Mouse (Mus musculus): Measurements from ENCODE around the gene Znrd1. TPM values are rescaled to one million over a fixed set of nuclear protein-coding genes. Genes with fewer than 3 reads are reported as not detected.
A peak's percentile ranks its signal among the peaks of the same experiment; 100 is the strongest.

Gene Znrd1
- polyA plus RNA-seq, 1 experiment from 2014 or later = 19.3 TPM

- H3K27ac ChIP-seq (ENCODE audit: low read depth) = no peak within 1 kb of the TSS
- WGBS (ENCODE audit: insufficient replicate concordance) = 31% methylated on average over 5 of the region's 5 CpGs
- no peak for ATAC-seq
- H3K4me2 ChIP-seq (ENCODE audit: low read depth, low read length) = no peak within 1 kb of the TSS
- H3K36me3 ChIP-seq (replicated peaks; ENCODE audit: insufficient read depth, low read length) = no peaks in the 10 kb centered on the region
- H3K27me3 ChIP-seq (ENCODE audit: insufficient read depth, low read length) = peaks cover 31% of the 10 kb centered on the region
- H3K9me3 ChIP-seq (ENCODE audit: low read length) = no peaks in the 10 kb centered on the region
- no peak for DNase-seq
- H3K4me3 ChIP-seq (ENCODE audit: low read depth, low read length) = no peak within 1 kb of the TSS
- TF ChIP-seq CTCF (IDR thresholded peaks at IDR 0.05; ENCODE audit: low read depth) (no peak), EP300 (IDR thresholded peaks at IDR 0.05; ENCODE audit: low read depth) (no peak)
- no peaks in the 10 kb centered on the region for H3K4me1 ChIP-seq (ENCODE audit: insufficient read depth)
- H3K9ac ChIP-seq (replicated peaks) = no peak within 1 kb of the TSS
Observed at GRCm38 (mm10) chr17:36989437-36989836, 31.1 kb upstream of the Znrd1 start, which contains the start of gene H2-M5. H2-M5 (minus strand) TSS chr17:36989537.

DNA sequence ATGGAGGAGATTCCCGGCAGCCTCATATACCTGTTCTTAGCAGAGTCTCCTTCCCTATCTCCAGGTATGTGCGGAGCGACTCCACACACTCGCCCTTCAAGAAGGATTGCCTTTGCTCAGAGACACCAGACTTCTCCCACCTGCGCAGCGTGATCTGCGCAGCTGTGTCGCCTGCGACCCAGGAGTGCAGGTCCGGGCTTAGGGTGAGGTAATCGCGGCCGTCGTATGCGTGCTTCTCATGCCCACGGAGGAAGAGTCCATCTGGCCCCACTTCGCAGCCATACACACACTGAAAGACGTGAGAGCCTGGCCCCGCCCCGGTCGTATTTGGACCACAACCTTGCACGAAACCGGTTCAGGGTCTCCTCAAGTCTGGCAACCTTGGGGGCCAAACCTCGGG lies 30.1 kb upstream of the Znrd1 start:
- TF ChIP-seq CTCF (IDR thresholded peaks at IDR 0.05; ENCODE audit: low read depth) = no peak
- TF ChIP-seq EP300 (IDR thresholded peaks at IDR 0.05; ENCODE audit: low read depth) = no peak
- 6% methylated on average over 24 of the region's 24 CpGs for WGBS (ENCODE audit: insufficient replicate concordance)
- no peaks in the 10 kb centered on the region for H3K36me3 ChIP-seq (replicated peaks; ENCODE audit: insufficient read depth, low read length)
- DNase-seq = no peak
- no peak; the same call in 1 of the 2 replicates for ATAC-seq
- H3K27ac ChIP-seq (ENCODE audit: low read depth) = no peak overlapping the region
- H3K9ac ChIP-seq (replicated peaks) = no peak overlapping the region
- H3K4me3 ChIP-seq (ENCODE audit: low read depth, low read length) = no peak overlapping the region
- H3K4me2 ChIP-seq (ENCODE audit: low read depth, low read length) = no peak overlapping the region
- no peaks in the 10 kb centered on the region for H3K9me3 ChIP-seq (ENCODE audit: low read length)
- no peaks in the 10 kb centered on the region for H3K4me1 ChIP-seq (ENCODE audit: insufficient read depth)
- H3K27me3 ChIP-seq (ENCODE audit: insufficient read depth, low read length) = peaks cover 31% of the 10 kb centered on the region

DNA sequence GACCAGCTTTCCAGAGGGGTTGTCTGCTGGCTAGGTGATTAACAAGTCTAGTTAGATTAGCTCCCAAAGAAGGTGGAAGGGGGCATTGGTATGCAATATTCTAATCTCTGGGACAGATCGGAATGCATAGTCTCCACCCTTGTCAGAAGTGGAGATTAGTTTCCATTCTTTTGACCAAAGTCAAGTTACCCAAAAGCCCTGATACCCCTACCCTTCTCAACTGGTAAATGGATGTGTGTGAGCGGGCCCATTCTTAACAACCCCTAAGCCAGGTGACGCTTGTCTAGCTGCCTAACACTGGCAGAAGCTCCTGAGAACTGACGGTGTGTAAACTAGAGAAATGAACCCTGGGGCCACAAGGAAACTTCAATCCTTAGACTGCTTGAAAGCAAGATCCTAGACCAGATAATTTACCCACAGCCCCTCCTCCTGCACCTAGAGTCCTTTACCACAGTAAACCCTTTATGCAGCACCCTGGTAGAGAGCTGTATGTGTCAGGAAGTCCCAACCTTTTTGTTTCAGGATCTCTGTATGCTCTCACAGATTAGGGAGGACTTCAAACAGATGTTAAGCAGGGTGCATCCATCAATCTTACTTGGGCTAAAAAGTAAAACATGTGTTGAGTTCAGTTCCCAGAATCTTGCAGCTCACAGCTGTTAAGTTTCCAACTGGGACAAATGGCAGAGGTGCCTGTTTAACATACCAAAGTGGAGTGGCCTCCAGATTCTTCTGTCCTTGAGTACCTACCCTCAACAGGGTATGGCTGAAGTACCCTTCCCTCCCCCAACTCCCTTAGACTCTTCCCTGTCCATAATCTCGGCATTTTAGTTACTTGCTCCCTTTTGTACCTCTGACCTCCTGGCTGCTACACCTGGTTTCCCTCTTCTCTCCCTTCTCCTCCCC lies 24.1 kb upstream of the Znrd1 start:
- 48% methylated on average over 5 of the region's 5 CpGs for WGBS (ENCODE audit: insufficient replicate concordance)
- no peak for ATAC-seq
- H3K4me2 ChIP-seq (ENCODE audit: low read depth, low read length) = no peak overlapping the region

DNA sequence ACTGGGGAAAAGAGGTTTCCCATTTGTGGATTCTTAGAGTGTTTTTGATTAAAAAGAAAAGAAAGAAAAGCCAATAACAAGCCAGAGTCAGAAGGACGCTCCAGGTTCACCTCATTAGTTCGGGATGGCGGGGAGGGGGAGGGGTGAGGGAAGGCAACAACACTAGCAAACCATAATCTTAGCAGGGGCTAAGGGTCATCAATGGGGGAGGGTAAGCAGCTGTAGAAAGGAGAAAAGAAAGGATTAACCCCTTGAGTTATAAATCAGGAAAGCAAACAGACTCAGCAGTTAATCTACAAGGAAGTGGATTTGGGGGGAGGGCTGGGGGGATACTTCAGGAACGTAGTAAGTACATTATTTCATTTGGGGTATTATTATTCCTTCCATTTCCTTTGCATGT lies 23.5 kb upstream of the Znrd1 start:
- Histone ChIP-seq H3K27ac (ENCODE audit: low read depth) (no peak overlapping the region), H3K36me3 (replicated peaks; ENCODE audit: insufficient read depth, low read length) (no peaks in the 10 kb centered on the region), H3K4me1 (ENCODE audit: insufficient read depth) (no peaks in the 10 kb centered on the region), H3K4me2 (ENCODE audit: low read depth, low read length) (peak overlapping the region; percentile 54), H3K9ac (replicated peaks) (no peak overlapping the region), H3K4me3 (ENCODE audit: low read depth, low read length) (peak overlapping the region; percentile 7; the same call in 1 of the 2 replicates), H3K27me3 (ENCODE audit: insufficient read depth, low read length) (peaks cover 5% of the 10 kb centered on the region; the same call in 1 of the 2 replicates), H3K9me3 (ENCODE audit: low read length) (no peaks in the 10 kb centered on the region)
- WGBS (ENCODE audit: insufficient replicate concordance) = 21% methylated on average over 4 of the region's 4 CpGs
- no peak for DNase-seq
- no peak for ATAC-seq
- TF ChIP-seq CTCF (IDR thresholded peaks at IDR 0.05; ENCODE audit: low read depth) (no peak), EP300 (IDR thresholded peaks at IDR 0.05; ENCODE audit: low read depth) (no peak)

More for the DNA sequence above, 24.1 kb upstream of the Znrd1 start:
- no peaks in the 10 kb centered on the region for H3K36me3 ChIP-seq (replicated peaks; ENCODE audit: insufficient read depth, low read length)
- no peak overlapping the region for H3K4me3 ChIP-seq (ENCODE audit: low read depth, low read length)
- H3K9me3 ChIP-seq (ENCODE audit: low read length) = no peaks in the 10 kb centered on the region
- no peak for DNase-seq
- no peak for TF ChIP-seq EP300 (IDR thresholded peaks at IDR 0.05; ENCODE audit: low read depth)
- no peak for TF ChIP-seq CTCF (IDR thresholded peaks at IDR 0.05; ENCODE audit: low read depth)
- no peaks in the 10 kb centered on the region for H3K4me1 ChIP-seq (ENCODE audit: insufficient read depth)
- H3K27me3 ChIP-seq (ENCODE audit: insufficient read depth, low read length) = peaks cover 10% of the 10 kb centered on the region; the same call in 1 of the 2 replicates
- no peak overlapping the region for H3K9ac ChIP-seq (replicated peaks)
- no peak overlapping the region for H3K27ac ChIP-seq (ENCODE audit: low read depth)

DNA sequence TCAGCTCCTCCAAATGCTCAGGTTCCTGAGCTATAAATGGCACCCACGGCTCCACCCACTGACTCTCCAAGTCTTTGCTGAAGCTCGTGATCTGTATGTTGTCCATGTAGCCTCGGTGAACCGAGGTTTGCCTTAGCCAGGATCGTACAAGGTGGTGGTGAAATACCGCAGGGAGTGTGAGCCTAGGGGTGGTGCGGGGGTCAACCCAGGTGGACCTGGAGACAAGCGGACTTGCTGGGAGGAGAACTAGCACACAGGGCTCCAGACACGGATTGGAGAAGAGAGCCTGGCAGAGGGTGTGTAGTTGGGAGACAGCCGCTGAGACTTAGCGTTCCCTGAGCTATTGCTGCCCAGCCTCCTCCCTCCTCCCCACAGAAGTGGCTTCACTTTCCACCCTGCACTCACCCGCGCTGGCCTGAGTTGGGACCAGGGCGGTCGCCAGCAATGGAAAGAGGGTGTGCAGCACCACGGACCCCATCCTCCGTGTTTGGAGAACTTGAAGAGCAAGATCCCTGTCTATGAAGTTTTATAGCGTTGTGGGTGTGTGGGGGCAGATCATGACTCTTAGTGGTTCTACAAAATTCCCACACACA lies 23.0 kb upstream of the Znrd1 start, which contains the start of gene 2410137M14Rik:
Gene 2410137M14Rik (minus strand): TSS at position 17 of the 593 bp plus-strand sequence.
- DNase-seq (no peak), ATAC-seq (0 out of 2 replicates have a peak, but pooled peaks have one; percentile 19)
- peaks cover under 1% of the 10 kb centered on the region; the same call in 1 of the 2 replicates for H3K27me3 ChIP-seq (ENCODE audit: insufficient read depth, low read length)
- H3K4me3 ChIP-seq (ENCODE audit: low read depth, low read length) = peak within 1 kb of the TSS; percentile 7; the same call in 1 of the 2 replicates
- H3K4me2 ChIP-seq (ENCODE audit: low read depth, low read length) = peak within 1 kb of the TSS; percentile 54
- no peak within 1 kb of the TSS for H3K27ac ChIP-seq (ENCODE audit: low read depth)
- H3K9ac ChIP-seq (replicated peaks) = no peak within 1 kb of the TSS
- H3K36me3 ChIP-seq (replicated peaks; ENCODE audit: insufficient read depth, low read length) = no peaks in the 10 kb centered on the region
- H3K9me3 ChIP-seq (ENCODE audit: low read length) = no peaks in the 10 kb centered on the region
- no peaks in the 10 kb centered on the region for H3K4me1 ChIP-seq (ENCODE audit: insufficient read depth)
- 10% methylated on average over 18 of the region's 18 CpGs for WGBS (ENCODE audit: insufficient replicate concordance)
- TF ChIP-seq CTCF (IDR thresholded peaks at IDR 0.05; ENCODE audit: low read depth) (no peak), EP300 (IDR thresholded peaks at IDR 0.05; ENCODE audit: low read depth) (no peak)

- 0 out of 2 replicates have a peak, but pooled peaks cover 3% of the 10 kb centered on the region for H3K4me1 ChIP-seq (ENCODE audit: insufficient read depth)
- no peak overlapping the region for H3K4me2 ChIP-seq (ENCODE audit: low read depth, low read length)
- no peak for ATAC-seq
- DNase-seq = no peak
- H3K27ac ChIP-seq (ENCODE audit: low read depth) = no peak overlapping the region
- TF ChIP-seq EP300 (IDR thresholded peaks at IDR 0.05; ENCODE audit: low read depth) (no peak), CTCF (IDR thresholded peaks at IDR 0.05; ENCODE audit: low read depth) (no peak)
- no peak overlapping the region for H3K9ac ChIP-seq (replicated peaks)
- no peak overlapping the region for H3K4me3 ChIP-seq (ENCODE audit: low read depth, low read length)
- WGBS (ENCODE audit: insufficient replicate concordance) = 53% methylated on average over 8 of the region's 8 CpGs
- no peaks in the 10 kb centered on the region for H3K36me3 ChIP-seq (replicated peaks; ENCODE audit: insufficient read depth, low read length)
- H3K9me3 ChIP-seq (ENCODE audit: low read length) = no peaks in the 10 kb centered on the region
- no peaks in the 10 kb centered on the region for H3K27me3 ChIP-seq (ENCODE audit: insufficient read depth, low read length)
Observed at GRCm38 (mm10) chr17:36973271-36973787, 15.0 kb upstream of the Znrd1 start.

Measured in liver, postnatal 0 days (tissue).